Mouse (Mus musculus): Measurements from ENCODE around the gene Cyp26c1.

Cyp26c1 gene

GRCm38 (mm10) chr19:37699711-37700110 lies 14.3 kb downstream of the Cyp26c1 start:
- no peak for DNase-seq

GRCm38 (mm10) chr19:37702377-37703076 lies 17.1 kb downstream of the Cyp26c1 start:
- DNase-seq: no peak

DNA sequence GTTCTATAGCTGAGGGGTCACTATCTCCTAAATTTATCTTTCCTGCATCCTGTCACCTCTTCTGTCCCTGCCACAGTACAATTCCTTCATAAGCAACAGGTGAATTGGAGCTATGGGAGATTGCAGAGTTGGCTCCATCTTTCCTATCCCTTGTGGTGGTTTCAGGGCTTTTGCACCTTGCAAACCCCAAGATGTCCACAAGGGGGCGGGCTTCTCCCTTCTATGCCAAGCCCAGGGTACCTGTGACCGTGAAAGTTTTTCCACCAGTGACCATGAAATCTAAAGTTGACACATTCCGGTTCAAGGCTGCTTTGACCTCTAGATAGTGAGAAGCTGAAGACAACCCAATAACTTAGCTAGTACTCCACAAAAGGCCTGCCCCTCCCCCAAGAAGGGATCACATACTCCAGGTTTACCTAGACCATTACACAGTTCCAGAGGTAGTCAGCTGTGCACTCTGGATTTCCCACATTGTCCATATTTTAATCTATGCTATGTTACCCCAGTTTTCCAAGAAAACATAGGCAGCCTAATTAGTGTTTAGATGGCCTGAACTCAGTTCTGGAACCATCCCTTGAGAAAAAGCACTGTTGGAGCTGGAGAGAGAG lies 18.6 kb downstream of the Cyp26c1 start:
- DNase-seq: peak; percentile 79

DNA sequence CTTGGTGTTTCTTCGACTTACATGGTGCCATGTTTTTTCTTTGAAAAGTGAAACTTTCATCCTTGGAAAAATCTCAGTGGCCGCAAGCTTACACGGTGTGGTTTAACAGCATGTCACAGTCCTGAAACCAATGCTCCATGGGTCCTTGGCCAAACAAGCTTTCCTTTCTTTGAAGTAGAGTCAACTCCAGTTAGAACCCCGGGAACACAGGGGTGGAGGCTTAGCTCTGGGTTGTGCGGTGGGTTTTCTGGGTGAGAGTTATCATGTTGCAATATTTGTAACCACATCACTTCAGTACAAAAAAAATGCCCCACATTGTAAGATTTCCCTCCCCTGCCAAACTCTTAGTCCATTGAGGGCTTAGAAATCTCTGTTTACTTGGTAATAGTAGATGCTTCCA lies 20.3 kb downstream of the Cyp26c1 start:
- no peak for DNase-seq

DNA sequence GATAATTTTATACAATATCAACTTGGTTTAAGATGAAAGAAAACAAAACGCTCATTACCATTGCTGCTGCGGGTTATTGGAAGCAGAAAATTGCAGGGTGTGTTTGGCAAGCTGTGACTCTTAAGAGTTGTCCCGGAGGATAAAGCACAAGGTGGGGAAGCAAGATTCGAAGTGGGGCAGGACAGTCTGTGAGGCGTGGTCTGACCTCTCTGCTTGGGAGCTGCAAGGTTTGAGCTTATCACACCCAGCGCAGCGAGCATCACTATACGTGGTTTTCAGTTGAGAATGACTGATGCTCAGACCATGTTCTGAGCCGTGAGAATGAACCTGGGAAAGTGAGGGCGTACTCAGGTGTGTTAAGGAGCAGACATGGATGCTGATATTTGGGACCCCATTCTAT lies 29.3 kb downstream of the Cyp26c1 start:
- no peak for DNase-seq

DNA sequence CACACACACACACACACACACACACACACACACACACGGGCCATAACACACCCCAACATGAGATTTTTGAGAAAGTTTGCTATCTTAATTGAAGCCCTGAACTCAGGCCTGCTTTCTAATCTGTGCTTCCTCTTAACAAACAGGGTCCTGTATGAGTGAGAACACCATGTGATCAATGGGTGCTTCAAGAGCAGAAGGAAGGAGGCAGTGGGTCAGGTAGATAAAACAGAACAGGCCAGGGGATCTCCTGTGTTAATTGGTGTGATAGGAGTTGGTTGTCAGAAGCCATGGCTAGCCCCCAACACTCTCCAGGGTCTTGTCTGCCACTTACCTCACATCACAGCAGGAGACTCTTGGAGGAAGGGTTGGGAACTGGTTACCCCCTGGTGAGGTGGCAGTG lies 30.6 kb downstream of the Cyp26c1 start:
- no peak for DNase-seq

DNA sequence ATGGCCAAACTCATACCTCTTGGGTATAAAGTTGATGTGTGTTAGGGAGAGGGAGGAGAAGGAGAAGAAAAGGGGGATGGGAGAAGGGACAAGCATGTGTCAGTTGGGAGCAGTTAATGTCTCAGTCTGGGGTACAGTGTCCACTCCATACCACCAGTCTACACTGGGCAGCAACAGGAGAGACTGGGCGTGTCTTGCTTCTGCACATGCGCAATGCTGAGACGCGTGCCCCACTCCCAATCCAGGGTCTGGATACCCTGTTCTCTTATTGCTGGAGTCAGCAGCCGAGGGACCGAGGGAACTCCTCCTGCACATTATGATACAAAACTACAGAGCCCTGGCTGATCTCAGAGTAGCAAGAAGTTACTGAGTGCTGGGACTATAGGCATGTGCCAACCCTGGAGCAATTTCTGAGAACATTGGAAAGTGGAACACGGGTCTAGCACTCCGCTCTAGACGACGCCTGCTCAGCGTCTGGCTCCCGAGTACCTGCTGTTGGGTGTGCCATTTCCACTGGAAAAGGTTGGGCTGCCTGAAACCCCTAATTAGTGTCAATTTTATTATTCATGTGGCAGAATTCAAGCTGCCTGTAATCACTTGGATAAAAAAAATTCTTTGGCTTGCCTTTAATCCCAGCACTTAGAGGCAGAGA lies 31.3 kb downstream of the Cyp26c1 start:
- no peak for DNase-seq

GRCm38 (mm10) chr19:37719166-37719565 lies 33.8 kb downstream of the Cyp26c1 start:
- DNase-seq: no peak

- DNase-seq: no peak
These were observed 39.2 kb downstream of the Cyp26c1 start for GRCm38 (mm10) chr19:37724591-37724990.

DNA sequence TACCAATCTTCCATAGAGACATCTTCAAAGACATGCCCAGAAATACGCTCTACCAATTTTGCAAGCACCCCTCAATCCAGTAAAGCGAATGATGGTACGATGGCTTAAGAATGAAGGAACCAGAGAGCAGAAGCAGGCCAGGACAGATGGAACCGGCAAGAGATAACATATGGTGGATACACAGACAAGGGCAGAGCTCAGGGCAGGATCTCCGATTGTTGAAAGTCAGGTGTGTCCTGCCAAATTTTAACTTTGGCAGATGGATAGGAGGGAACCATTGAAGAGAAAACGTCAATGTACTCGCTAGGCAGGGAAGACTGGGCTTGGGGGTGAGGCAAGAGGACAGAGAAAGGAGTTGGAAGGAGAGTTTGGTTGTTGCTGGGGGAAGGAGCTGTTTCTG lies 41.2 kb downstream of the Cyp26c1 start:
- DNase-seq: no peak

DNA sequence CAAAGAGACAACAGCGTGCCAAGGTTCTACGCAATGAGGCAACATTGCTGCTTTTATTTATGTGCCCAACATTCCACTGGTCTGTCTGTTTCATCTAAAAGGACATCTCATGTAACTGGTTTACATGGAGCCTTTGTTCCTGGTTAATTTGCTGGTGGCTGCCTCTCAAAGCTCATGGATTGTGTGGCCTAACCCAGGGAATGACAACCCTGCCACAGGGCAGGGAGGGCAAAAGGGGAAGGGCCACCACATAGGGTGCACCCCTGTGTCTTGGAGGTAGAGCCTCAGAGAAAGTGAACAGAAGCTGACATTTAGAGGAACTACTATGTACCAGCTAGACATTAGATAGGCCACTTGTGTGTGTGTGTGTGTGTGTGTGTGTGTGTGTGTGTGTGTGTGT lies 42.0 kb downstream of the Cyp26c1 start:
- DNase-seq: no peak

- no peak for DNase-seq
These were observed 50.0 kb downstream of the Cyp26c1 start for GRCm38 (mm10) chr19:37735426-37735825.

DNA sequence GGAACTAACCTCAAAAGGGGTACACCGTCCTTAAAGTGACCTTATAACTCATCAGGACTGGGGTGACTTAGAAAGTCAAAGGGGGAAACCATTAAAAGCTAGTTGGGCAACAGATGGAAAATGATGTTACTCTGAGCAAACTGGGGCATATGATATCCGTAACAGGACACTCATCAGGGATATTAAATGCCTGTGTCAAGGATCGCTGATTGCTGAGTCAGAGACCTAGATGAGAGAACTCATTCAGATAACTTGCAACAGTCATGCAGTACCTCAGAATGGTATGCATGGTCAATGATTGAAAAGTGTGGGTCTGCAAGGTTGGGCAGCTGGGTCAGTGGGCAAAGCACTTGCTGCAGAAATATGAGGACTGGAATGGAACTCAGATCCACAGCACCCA lies 53.2 kb downstream of the Cyp26c1 start:
- no peak for DNase-seq

DNA sequence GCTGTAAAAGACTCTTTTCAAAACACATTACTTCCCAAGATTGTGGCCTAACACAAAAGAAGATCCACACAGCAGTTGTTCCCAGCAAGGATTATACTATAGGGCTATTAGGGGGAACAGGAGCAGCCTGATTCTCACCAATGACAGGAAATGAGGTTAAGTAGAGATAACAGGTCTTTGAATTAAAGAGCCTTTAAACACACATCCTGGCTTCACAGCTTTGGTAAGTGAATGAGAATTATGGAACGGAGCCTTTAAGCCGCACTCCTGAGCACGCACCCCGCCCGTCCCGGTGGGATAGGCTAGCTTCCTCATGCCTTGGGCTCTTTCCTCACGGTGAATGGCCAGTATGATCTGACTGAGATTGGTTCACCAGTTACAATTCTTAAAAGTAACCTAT lies 54.7 kb downstream of the Cyp26c1 start:
- DNase-seq: no peak
